Mouse (Mus musculus): Measurements from ENCODE around the gene Pigx. TPM values are rescaled to one million over a fixed set of nuclear protein-coding genes. Genes with fewer than 3 reads are reported as not detected.
"Not testable (repeated sequence)": the region's sequence is repeated elsewhere in the genome, so short reads cannot be mapped to it uniquely, and the experiment has no call there.

Gene Pigx
- polyA plus RNA-seq, 1 experiment from 2014 or later, result 120 TPM

GRCm38 (mm10) chr16:32077648-32078407 is 21.7 kb downstream of the Pigx start:
- Histone ChIP-seq H3K9me3 (no peaks in the 10 kb centered on the region), H3K4me3 (replicated peaks) (peak overlapping the region; percentile 97), H3K9ac (replicated peaks) (peak overlapping the region; percentile 98), H3K27me3 (no peaks in the 10 kb centered on the region), H3K4me1 (replicated peaks) (peaks cover 11% of the 10 kb centered on the region), H3K4me2 (peak overlapping the region; percentile 65), H3K36me3 (peaks cover 7% of the 10 kb centered on the region; the same call in 1 of the 2 replicates), H3K27ac (peak overlapping the region; percentile 96; the same call in 1 of the 2 replicates)
- ATAC-seq (ENCODE audit: insufficient number of reproducible peaks, insufficient read depth, low FRiP score, low TSS enrichment, low read depth), result no peak
- WGBS, result 12% methylated on average over 13 of the region's 13 CpGs

GRCm38 (mm10) chr16:32076406-32076805 is 23.1 kb downstream of the Pigx start:
- H3K36me3 ChIP-seq, result no peaks in the 10 kb centered on the region
- H3K4me3 ChIP-seq (replicated peaks), result no peak overlapping the region
- no peak overlapping the region for H3K27ac ChIP-seq
- H3K9ac ChIP-seq (replicated peaks), result no peak overlapping the region
- no peak overlapping the region for H3K4me2 ChIP-seq
- WGBS, result 85% methylated on average over 3 of the region's 3 CpGs
- peaks cover 11% of the 10 kb centered on the region for H3K4me1 ChIP-seq (replicated peaks)
- no peaks in the 10 kb centered on the region for H3K9me3 ChIP-seq
- no peak for ATAC-seq (ENCODE audit: insufficient number of reproducible peaks, insufficient read depth, low FRiP score, low TSS enrichment, low read depth)
- H3K27me3 ChIP-seq, result no peaks in the 10 kb centered on the region

GRCm38 (mm10) chr16:32075762-32076161 is 23.8 kb downstream of the Pigx start:
- Histone ChIP-seq H3K27me3 (no peaks in the 10 kb centered on the region), H3K27ac (no peak overlapping the region), H3K4me1 (replicated peaks) (peaks cover 11% of the 10 kb centered on the region), H3K9me3 (no peaks in the 10 kb centered on the region), H3K36me3 (no peaks in the 10 kb centered on the region), H3K9ac (replicated peaks) (no peak overlapping the region), H3K4me2 (no peak overlapping the region), H3K4me3 (replicated peaks) (no peak overlapping the region)
- 33% methylated on average over 1 of the region's 1 CpGs for WGBS
- no peak for ATAC-seq (ENCODE audit: insufficient number of reproducible peaks, insufficient read depth, low FRiP score, low TSS enrichment, low read depth)

GRCm38 (mm10) chr16:32070070-32070469 is 29.5 kb downstream of the Pigx start:
- not testable (repeated sequence) for H3K9me3 ChIP-seq; ATAC-seq (ENCODE audit: insufficient number of reproducible peaks, insufficient read depth, low FRiP score, low TSS enrichment, low read depth); H3K27me3 ChIP-seq; H3K4me1 ChIP-seq (replicated peaks); H3K27ac ChIP-seq; H3K4me2 ChIP-seq; H3K4me3 ChIP-seq (replicated peaks); H3K36me3 ChIP-seq; H3K9ac ChIP-seq (replicated peaks)
- 62% methylated on average over 4 of the region's 4 CpGs for WGBS

GRCm38 (mm10) chr16:32068389-32069300 is 30.9 kb downstream of the Pigx start:
- Histone ChIP-seq H3K4me2 (no peak overlapping the region), H3K27me3 (no peaks in the 10 kb centered on the region), H3K4me3 (replicated peaks) (no peak overlapping the region), H3K36me3 (no peaks in the 10 kb centered on the region), H3K4me1 (replicated peaks) (no peaks in the 10 kb centered on the region), H3K9ac (replicated peaks) (no peak overlapping the region), H3K9me3 (no peaks in the 10 kb centered on the region), H3K27ac (no peak overlapping the region)
- 86% methylated on average over 12 of the region's 12 CpGs for WGBS
- ATAC-seq (ENCODE audit: insufficient number of reproducible peaks, insufficient read depth, low FRiP score, low TSS enrichment, low read depth), result no peak

GRCm38 (mm10) chr16:32066899-32067298 is 32.6 kb downstream of the Pigx start:
- H3K27me3 ChIP-seq, result no peaks in the 10 kb centered on the region
- no peak for ATAC-seq (ENCODE audit: insufficient number of reproducible peaks, insufficient read depth, low FRiP score, low TSS enrichment, low read depth)
- H3K4me1 ChIP-seq (replicated peaks), result no peaks in the 10 kb centered on the region
- H3K4me2 ChIP-seq, result no peak overlapping the region
- no peaks in the 10 kb centered on the region for H3K9me3 ChIP-seq
- no peak overlapping the region for H3K4me3 ChIP-seq (replicated peaks)
- H3K27ac ChIP-seq, result no peak overlapping the region
- H3K9ac ChIP-seq (replicated peaks), result no peak overlapping the region
- 87% methylated on average over 1 of the region's 1 CpGs for WGBS
- no peaks in the 10 kb centered on the region for H3K36me3 ChIP-seq

GRCm38 (mm10) chr16:32063900-32064299 is 35.6 kb downstream of the Pigx start:
- Histone ChIP-seq H3K9me3 (no peaks in the 10 kb centered on the region), H3K36me3 (no peaks in the 10 kb centered on the region), H3K4me2 (no peak overlapping the region), H3K4me3 (replicated peaks) (no peak overlapping the region), H3K27ac (no peak overlapping the region), H3K27me3 (no peaks in the 10 kb centered on the region), H3K9ac (replicated peaks) (no peak overlapping the region), H3K4me1 (replicated peaks) (no peaks in the 10 kb centered on the region)
- ATAC-seq (ENCODE audit: insufficient number of reproducible peaks, insufficient read depth, low FRiP score, low TSS enrichment, low read depth), result no peak
- WGBS, result 87% methylated on average over 7 of the region's 7 CpGs

GRCm38 (mm10) chr16:32062226-32062625 is 37.3 kb downstream of the Pigx start:
- 85% methylated on average over 2 of the region's 2 CpGs for WGBS
- ATAC-seq (ENCODE audit: insufficient number of reproducible peaks, insufficient read depth, low FRiP score, low TSS enrichment, low read depth), result no peak

GRCm38 (mm10) chr16:32059840-32060523 is 39.6 kb downstream of the Pigx start:
- Histone ChIP-seq H3K4me3 (replicated peaks) (no peak overlapping the region), H3K9ac (replicated peaks) (no peak overlapping the region), H3K4me2 (no peak overlapping the region), H3K27me3 (no peaks in the 10 kb centered on the region), H3K9me3 (no peaks in the 10 kb centered on the region), H3K36me3 (no peaks in the 10 kb centered on the region), H3K4me1 (replicated peaks) (no peaks in the 10 kb centered on the region), H3K27ac (no peak overlapping the region)
- ATAC-seq (ENCODE audit: insufficient number of reproducible peaks, insufficient read depth, low FRiP score, low TSS enrichment, low read depth), result no peak
- WGBS, result 85% methylated on average over 6 of the region's 6 CpGs

More at GRCm38 (mm10) chr16:32062226-32062625, 37.3 kb downstream of the Pigx start:
- Histone ChIP-seq H3K4me3 (replicated peaks) (no peak overlapping the region), H3K36me3 (no peaks in the 10 kb centered on the region), H3K9me3 (no peaks in the 10 kb centered on the region), H3K27me3 (no peaks in the 10 kb centered on the region), H3K27ac (no peak overlapping the region), H3K4me1 (replicated peaks) (no peaks in the 10 kb centered on the region), H3K9ac (replicated peaks) (no peak overlapping the region), H3K4me2 (no peak overlapping the region)

GRCm38 (mm10) chr16:32058817-32059216 is 40.7 kb downstream of the Pigx start:
- Histone ChIP-seq H3K9ac (replicated peaks) (no peak overlapping the region), H3K27ac (no peak overlapping the region), H3K4me2 (no peak overlapping the region), H3K4me3 (replicated peaks) (no peak overlapping the region), H3K4me1 (replicated peaks) (no peaks in the 10 kb centered on the region), H3K27me3 (no peaks in the 10 kb centered on the region), H3K9me3 (no peaks in the 10 kb centered on the region), H3K36me3 (no peaks in the 10 kb centered on the region)
- 87% methylated on average over 5 of the region's 5 CpGs for WGBS
- no peak for ATAC-seq (ENCODE audit: insufficient number of reproducible peaks, insufficient read depth, low FRiP score, low TSS enrichment, low read depth)

- H3K4me3 ChIP-seq (replicated peaks), result no peak overlapping the region
- WGBS, result 89% methylated on average over 4 of the region's 4 CpGs
- H3K27ac ChIP-seq, result no peak overlapping the region
- no peak overlapping the region for H3K4me2 ChIP-seq
- H3K9ac ChIP-seq (replicated peaks), result no peak overlapping the region
- no peaks in the 10 kb centered on the region for H3K4me1 ChIP-seq (replicated peaks)
- H3K9me3 ChIP-seq, result no peaks in the 10 kb centered on the region
- no peak for ATAC-seq (ENCODE audit: insufficient number of reproducible peaks, insufficient read depth, low FRiP score, low TSS enrichment, low read depth)
- peaks cover 74% of the 10 kb centered on the region for H3K36me3 ChIP-seq
- H3K27me3 ChIP-seq, result no peaks in the 10 kb centered on the region
Measured at GRCm38 (mm10) chr16:32042367-32042766, 57.2 kb downstream of the Pigx start.

All from limb, embryonic 12.5 days (tissue).